Mouse (Mus musculus) small intestine, adult 2 months (tissue): ENCODE results near the gene Slc24a5. TPM values are rescaled to one million over a fixed set of nuclear protein-coding genes. Genes with fewer than 3 reads are reported as not detected.

ENCODE experiments used
- H3K27ac ChIP-seq: fragments of 200-500 bp; 2 replicates; pipeline ENCODE4 v1.5.1; 2012; ENCODE audit warnings: low read depth, low read length, control low read depth, inconsistent platforms; ENCODE audit not compliant: insufficient read depth
- H3K27me3 ChIP-seq: fragments of 200-500 bp; 2 replicates; pipeline ENCODE4 v1.6.1; 2012; ENCODE audit warnings: mild to moderate bottlenecking, moderate library complexity, low read length, inconsistent platforms; ENCODE audit not compliant: control insufficient read depth, insufficient read depth
- H3K36me3 ChIP-seq: fragments of 200-500 bp; 2 replicates; pipeline ENCODE4 v1.6.1; 2012; ENCODE audit warnings: mild to moderate bottlenecking, low read length, control low read depth, inconsistent platforms; ENCODE audit not compliant: control insufficient read depth, insufficient read depth
- H3K4me1 ChIP-seq: fragments of 200-500 bp; 2 replicates; pipeline ENCODE4 v1.6.1; 2012; ENCODE audit warnings: low read length, inconsistent platforms, mixed read lengths; ENCODE audit not compliant: control insufficient read depth, insufficient read depth, insufficient read length
- H3K4me3 ChIP-seq: fragments of 200-500 bp; 2 replicates; pipeline ENCODE4 v1.5.1; 2012; ENCODE audit warnings: low read depth, mild to moderate bottlenecking, control low read depth, inconsistent platforms, low read length, moderate library complexity
- CTCF ChIP-seq: fragments of 200-500 bp; IDR thresholded peaks from 2 replicates; pipeline ENCODE4 v1.5.1; 2012; ENCODE audit warnings: low read depth, mild to moderate bottlenecking, control low read depth, inconsistent platforms, low read length, moderate library complexity, mixed read lengths; ENCODE audit not compliant: insufficient replicate concordance, insufficient read length; ENCODE audit errors: extremely low read depth
- POLR2A ChIP-seq: fragments of 200-500 bp; IDR thresholded peaks from 2 replicates; pipeline ENCODE4 v1.6.1; 2012; ENCODE audit warnings: low read depth, mild to moderate bottlenecking, control low read depth, inconsistent platforms, low read length, moderate library complexity
- WGBS: fragments of 180-500 bp; shearing (Covaris S2); methylation state at CpG from one replicate; pipeline ENCODE4 v1.1.7; 2018; 5-methylcytosine and 5-hydroxymethylcytosine counted together
- polyA plus RNA-seq: library from polyadenylated mRNA; depleted of rRNA; stranded (reverse); fragments of >200 nt; gene quantifications from 2 replicates; pipeline ENCODE4 v1.2.3, GENCODE M21; 2012; rRNA removed

Slc24a5 gene
- not detected in 2 replicates for polyA plus RNA-seq

DNA sequence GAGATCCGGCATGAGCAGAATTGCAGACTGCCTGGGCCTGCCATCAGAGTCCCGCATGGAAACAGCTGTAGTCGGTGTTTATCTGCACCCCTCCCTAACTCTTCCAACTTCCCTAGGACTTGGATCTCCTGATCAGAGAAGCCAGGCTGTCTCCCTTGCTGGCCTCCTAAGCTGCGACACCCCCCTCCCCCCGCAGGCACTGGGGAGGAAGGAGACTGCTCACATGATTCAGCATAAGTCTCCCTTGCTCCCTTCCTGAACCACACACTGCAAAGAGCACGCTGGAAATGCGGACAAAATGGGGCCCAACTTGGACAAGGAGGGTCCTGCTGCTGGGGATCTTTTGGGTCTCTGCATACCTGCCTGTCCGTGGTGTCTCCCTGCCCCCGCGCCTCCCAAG is at the start of gene Slc24a5:
Slc24a5 (plus strand) TSS at position 231 of the 400 bp plus-strand sequence.
- Histone ChIP-seq H3K36me3 (no peaks in the 10 kb centered on the region), H3K27ac (no peak within 1 kb of the TSS), H3K4me3 (no peak within 1 kb of the TSS), H3K4me1 (no peaks in the 10 kb centered on the region), H3K27me3 (no peaks in the 10 kb centered on the region)
- no peak for TF ChIP-seq CTCF
- no peak for TF ChIP-seq POLR2A
- WGBS: 52% methylated on average over 10 of the region's 10 CpGs

DNA sequence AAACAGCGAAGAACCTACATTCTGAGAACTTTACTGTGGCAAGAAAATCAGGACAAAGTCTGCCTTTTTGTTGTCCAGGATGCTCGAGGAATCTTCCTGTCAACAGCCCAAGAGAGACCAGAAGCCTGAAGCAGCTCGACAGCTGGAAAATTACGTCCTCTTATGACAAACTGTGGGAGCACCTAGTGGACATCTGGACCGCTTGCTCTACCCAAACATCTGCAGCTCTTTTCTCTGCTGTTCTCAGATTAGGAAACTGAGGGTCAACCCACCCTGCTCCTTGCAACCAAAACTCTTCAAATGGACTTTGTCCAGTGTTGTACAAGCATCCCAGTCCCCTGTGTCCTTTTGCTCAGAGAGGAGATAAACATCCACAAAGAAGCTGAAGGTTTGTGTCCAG is 43.5 kb upstream of the Slc24a5 start:
- TF ChIP-seq POLR2A (no peak), CTCF (no peak)
- H3K27ac ChIP-seq: no peak overlapping the region
- no peaks in the 10 kb centered on the region for H3K4me1 ChIP-seq
- H3K27me3 ChIP-seq: no peaks in the 10 kb centered on the region
- no peaks in the 10 kb centered on the region for H3K36me3 ChIP-seq
- 64% methylated on average over 5 of the region's 5 CpGs for WGBS
- H3K4me3 ChIP-seq: no peak overlapping the region

DNA sequence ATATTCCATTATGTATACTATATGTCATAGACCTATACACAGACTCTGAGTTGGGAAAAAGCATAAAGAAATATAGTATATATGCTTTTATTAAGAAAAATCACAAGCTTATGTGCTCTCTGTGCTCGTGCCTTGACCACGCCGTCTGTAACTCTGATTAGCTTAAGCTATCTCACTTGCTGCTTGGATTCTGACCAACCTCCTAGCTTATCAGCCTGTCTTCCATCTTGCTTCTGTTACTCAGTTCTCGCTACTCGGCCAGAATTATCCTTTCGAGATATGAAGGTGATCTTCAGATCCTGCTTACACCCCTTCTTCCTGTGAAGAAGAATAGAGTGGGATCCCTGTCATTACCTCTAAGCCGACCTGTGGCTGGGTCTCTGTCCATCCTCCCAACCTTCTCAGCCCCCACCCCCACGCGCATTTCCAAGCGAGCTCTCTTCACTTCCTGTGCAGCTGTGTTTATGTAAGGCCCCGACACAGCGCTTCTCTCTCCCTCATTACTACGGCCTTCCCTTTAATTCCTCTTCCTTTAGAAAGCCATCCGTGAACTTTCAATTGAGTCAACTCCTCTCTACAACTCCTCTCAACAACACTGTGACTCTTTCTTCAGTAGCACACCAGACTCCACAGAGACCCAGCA is 41.4 kb upstream of the Slc24a5 start:
- Histone ChIP-seq H3K4me3 (no peak overlapping the region), H3K27me3 (no peaks in the 10 kb centered on the region), H3K27ac (no peak overlapping the region), H3K36me3 (no peaks in the 10 kb centered on the region), H3K4me1 (no peaks in the 10 kb centered on the region)
- TF ChIP-seq POLR2A: no peak
- TF ChIP-seq CTCF: no peak
- 62% methylated on average over 14 of the region's 14 CpGs for WGBS

DNA sequence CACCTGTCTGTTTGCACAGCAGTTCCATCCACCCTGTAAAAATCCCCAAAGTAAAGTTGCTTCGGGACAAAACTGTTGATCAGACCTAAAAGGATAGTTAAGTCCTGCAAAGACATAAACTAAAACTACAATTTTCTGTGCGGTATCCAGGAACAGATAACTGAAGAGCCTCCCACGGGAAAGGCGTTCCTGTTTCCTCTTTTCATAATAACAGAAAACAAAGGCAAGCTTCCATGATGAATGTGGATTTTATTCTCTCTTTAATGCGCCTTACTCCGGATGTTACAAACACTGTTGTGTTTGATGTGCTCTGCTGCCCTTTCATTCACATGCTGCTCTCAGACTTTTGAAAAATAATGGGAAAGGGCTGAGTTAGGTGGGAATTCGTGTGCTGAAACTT is 37.3 kb upstream of the Slc24a5 start:
- 73% methylated on average over 7 of the region's 7 CpGs for WGBS
- TF ChIP-seq POLR2A (no peak), CTCF (no peak)

DNA sequence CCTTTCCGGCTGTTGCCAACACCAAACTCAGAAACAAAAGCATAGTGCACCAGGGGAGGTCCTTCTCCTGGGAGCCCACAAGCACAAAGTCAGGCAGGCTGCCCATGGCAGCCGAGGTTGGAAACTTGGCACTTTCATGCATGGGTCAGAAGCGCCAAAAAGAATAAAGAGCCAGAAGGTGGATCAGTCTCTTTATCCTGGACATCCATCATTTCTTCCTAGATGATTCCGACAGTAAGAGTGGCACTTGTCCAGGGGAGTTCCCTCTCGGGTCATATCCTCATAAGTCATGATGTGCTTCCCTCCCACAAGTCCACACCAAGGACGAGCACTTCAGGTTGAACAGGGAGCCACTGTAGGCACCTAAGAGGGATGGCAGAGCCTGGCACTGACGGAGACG is 36.8 kb upstream of the Slc24a5 start:
- no peaks in the 10 kb centered on the region for H3K4me1 ChIP-seq
- H3K36me3 ChIP-seq: no peaks in the 10 kb centered on the region
- H3K27me3 ChIP-seq: no peaks in the 10 kb centered on the region
- no peak overlapping the region for H3K27ac ChIP-seq
- no peak for TF ChIP-seq CTCF
- no peak for TF ChIP-seq POLR2A
- no peak overlapping the region for H3K4me3 ChIP-seq
- 78% methylated on average over 8 of the region's 8 CpGs for WGBS

More for the DNA sequence above, 37.3 kb upstream of the Slc24a5 start:
- H3K36me3 ChIP-seq: no peaks in the 10 kb centered on the region
- no peak overlapping the region for H3K4me3 ChIP-seq
- H3K27me3 ChIP-seq: no peaks in the 10 kb centered on the region
- no peaks in the 10 kb centered on the region for H3K4me1 ChIP-seq
- no peak overlapping the region for H3K27ac ChIP-seq

DNA sequence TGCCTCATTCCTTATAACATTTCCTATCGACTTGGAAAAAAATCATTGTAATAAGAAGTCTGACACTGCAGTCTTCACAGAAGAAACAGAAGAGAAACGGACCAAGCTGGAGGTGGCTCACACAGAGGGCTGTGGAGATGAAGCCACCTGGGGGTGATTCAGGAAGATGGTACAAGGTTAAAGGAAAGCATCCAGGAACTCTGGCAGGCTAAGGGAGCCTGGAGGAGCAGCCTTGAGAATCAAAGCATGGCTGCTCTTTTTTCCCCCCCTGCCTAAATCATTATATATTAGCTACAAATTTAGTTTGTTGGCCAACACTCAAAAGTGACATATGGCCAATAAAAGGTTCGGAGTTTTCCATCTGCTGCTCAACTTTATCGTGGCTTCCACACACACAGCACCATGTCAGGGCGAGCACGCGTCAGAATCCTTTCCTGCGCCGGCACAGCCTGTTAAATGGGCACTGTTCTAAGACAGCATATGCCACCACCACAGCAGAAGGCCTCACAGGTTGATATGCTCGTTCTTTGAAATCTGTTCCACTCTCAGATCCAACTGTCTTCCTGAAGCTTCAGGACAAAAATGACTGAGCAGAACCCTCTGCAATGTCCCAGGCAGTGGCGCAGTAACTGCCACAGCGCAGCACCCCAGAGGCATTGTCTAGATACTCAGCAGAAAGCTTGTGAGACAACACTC is 36.2 kb upstream of the Slc24a5 start:
- H3K27ac ChIP-seq: no peak overlapping the region
- WGBS: 84% methylated on average over 12 of the region's 12 CpGs
- no peak overlapping the region for H3K4me3 ChIP-seq
- H3K36me3 ChIP-seq: no peaks in the 10 kb centered on the region
- H3K4me1 ChIP-seq: no peaks in the 10 kb centered on the region
- TF ChIP-seq CTCF (no peak), POLR2A (no peak)
- no peaks in the 10 kb centered on the region for H3K27me3 ChIP-seq

DNA sequence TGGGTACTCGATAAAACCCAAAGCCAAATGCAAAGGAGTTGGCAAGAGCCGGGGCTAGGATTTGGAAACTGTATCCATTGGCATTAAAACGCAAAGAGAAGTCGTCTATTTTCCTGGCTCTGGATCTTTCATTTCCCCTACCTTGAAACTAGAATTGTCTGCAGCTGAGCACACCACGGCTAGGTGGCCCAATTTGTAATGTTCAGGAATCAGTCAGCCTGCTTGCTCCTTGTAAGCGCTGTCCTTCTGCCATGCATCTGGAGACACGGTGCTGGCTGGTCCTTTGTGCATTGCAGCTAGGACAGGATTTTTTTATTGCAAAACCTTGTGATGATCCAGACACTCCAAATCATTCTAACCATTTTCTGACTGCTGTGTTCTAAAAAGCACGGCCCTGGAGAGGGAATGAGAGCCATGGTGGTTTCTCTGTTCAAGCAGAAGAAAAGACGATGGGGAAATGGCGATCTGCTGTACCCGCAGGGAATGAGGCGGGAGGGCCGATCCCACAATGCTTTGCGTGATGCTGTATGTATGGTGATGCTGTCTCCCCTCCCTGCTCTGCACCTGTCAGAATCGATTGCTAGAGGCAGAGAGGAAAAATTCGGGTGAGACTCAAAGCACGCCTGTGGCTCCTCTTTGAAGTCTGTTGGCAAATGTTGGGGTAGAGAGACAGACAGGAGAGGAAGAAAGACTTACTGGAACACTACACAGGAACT is 35.5 kb upstream of the Slc24a5 start:
- Histone ChIP-seq H3K4me3 (no peak overlapping the region), H3K36me3 (no peaks in the 10 kb centered on the region), H3K27me3 (no peaks in the 10 kb centered on the region), H3K27ac (no peak overlapping the region), H3K4me1 (no peaks in the 10 kb centered on the region)
- TF ChIP-seq CTCF (no peak), POLR2A (no peak)
- WGBS: 72% methylated on average over 17 of the region's 17 CpGs
